Mouse (Mus musculus) testis, adult 2 months (tissue): ENCODE measurements at regions not wholly inside any gene's neighbourhood (a gene's known extent, or its start where the extent isn't known, plus 50 kb on each side); places are given as distances from the start of the nearest gene placed in this dataset.

Experiments
- CTCF ChIP-seq: fragments of 200-500 bp; IDR thresholded peaks from 2 replicates; pipeline ENCODE4 v1.5.1; 2012; ENCODE audit warnings: low read depth, mild to moderate bottlenecking, inconsistent platforms, low read length, moderate library complexity; ENCODE audit not compliant: control insufficient read depth, insufficient read depth, insufficient replicate concordance
- POLR2A ChIP-seq: fragments of 200-500 bp; IDR thresholded peaks from 2 replicates; pipeline ENCODE4 v1.6.1; 2012; ENCODE audit warnings: low read depth, mild to moderate bottlenecking, inconsistent platforms, low read length, moderate library complexity; ENCODE audit not compliant: control insufficient read depth

GRCm38 (mm10) chr3:150152893-150153292 lies 1162.5 kb upstream of the Adgrl2 start:
- TF ChIP-seq CTCF (no peak), POLR2A (no peak)
